Mouse (Mus musculus) gastrocnemius, postnatal 25 days (tissue): ENCODE measurements around the gene Ikzf4. TPM values are rescaled to one million over a fixed set of nuclear protein-coding genes. Genes with fewer than 3 reads are reported as not detected.

Experiments used
- DNase-seq: peaks from one replicate; pipeline ENCODE4 v3.0.0; 2022
- long read RNA-seq, 2 experiments: library from polyadenylated mRNA; stranded (forward); transcript quantifications; one replicate each; pipeline ENCODE4 v2.0.0; 2021
- total RNA-seq, 2 experiments: library from RNA; stranded (reverse); gene quantifications; 1 replicate in 1 of 2; 2 replicates in 1 of 2; pipeline ENCODE4 v1.2.3; 2021

Ikzf4 gene
- 1 to 10 TPM in 1 of 2 experiments, under 1 TPM in 1; 0.35 to 1.6 TPM for total RNA-seq
- long read RNA-seq, experiment 1 = 0 reads
- long read RNA-seq, experiment 2 = 0 reads

GRCm38 (mm10) chr10:128645111-128646011 lies at the start of gene Ikzf4:
Gene Ikzf4, minus strand, starts transcription at chr10:128645991.
- no peak for DNase-seq

GRCm38 (mm10) chr10:128695411-128695991 lies 49.7 kb upstream of the Ikzf4 start:
- no peak for DNase-seq

GRCm38 (mm10) chr10:128674469-128675008 lies 28.7 kb upstream of the Ikzf4 start:
- DNase-seq = no peak

GRCm38 (mm10) chr10:128673763-128674468 lies 28.1 kb upstream of the Ikzf4 start, which contains the start of gene Suox:
Gene Suox, minus strand, starts transcription at chr10:128674073.
- DNase-seq = peak; percentile 88

- DNase-seq = no peak
Observed at GRCm38 (mm10) chr10:128671148-128671547, 25.4 kb upstream of the Ikzf4 start.

- DNase-seq = no peak
Observed at GRCm38 (mm10) chr10:128668790-128669672, 23.2 kb upstream of the Ikzf4 start.

- DNase-seq = no peak
Observed at GRCm38 (mm10) chr10:128665806-128666205, 20.0 kb upstream of the Ikzf4 start.

GRCm38 (mm10) chr10:128665307-128665706 lies 19.5 kb upstream of the Ikzf4 start:
- DNase-seq = no peak

GRCm38 (mm10) chr10:128664808-128665207 lies 19.0 kb upstream of the Ikzf4 start:
- DNase-seq = no peak

- no peak for DNase-seq
Observed at GRCm38 (mm10) chr10:128663441-128664220, 17.8 kb upstream of the Ikzf4 start.

GRCm38 (mm10) chr10:128662465-128662864 lies 16.7 kb upstream of the Ikzf4 start:
- no peak for DNase-seq

- no peak for DNase-seq
Observed at GRCm38 (mm10) chr10:128659490-128659889, 13.7 kb upstream of the Ikzf4 start.

GRCm38 (mm10) chr10:128657844-128658243 lies 12.1 kb upstream of the Ikzf4 start:
- DNase-seq = no peak

GRCm38 (mm10) chr10:128656731-128657130 lies 10.9 kb upstream of the Ikzf4 start:
- no peak for DNase-seq

- no peak for DNase-seq
Observed at GRCm38 (mm10) chr10:128655254-128655653, 9.5 kb upstream of the Ikzf4 start.

GRCm38 (mm10) chr10:128653866-128654265 lies 8.1 kb upstream of the Ikzf4 start:
- DNase-seq = no peak

GRCm38 (mm10) chr10:128646139-128647089 lies 623 bp upstream of the Ikzf4 start:
- DNase-seq = no peak

- DNase-seq = no peak
Observed at GRCm38 (mm10) chr10:128642749-128643148, 3.0 kb downstream of the Ikzf4 start.

- DNase-seq = no peak
Observed at GRCm38 (mm10) chr10:128641871-128642270, 3.9 kb downstream of the Ikzf4 start.
